Mouse (Mus musculus): ENCODE results near the gene Cyp2d26. TPM values are rescaled to one million over a fixed set of nuclear protein-coding genes. Genes with fewer than 3 reads are reported as not detected.
"Not testable (repeated sequence)": the region's sequence is repeated elsewhere in the genome, so short reads cannot be mapped to it uniquely, and the experiment has no call there.

The Cyp2d26 gene
- polyA plus RNA-seq, 1 experiment from 2014 or later = 24.4 TPM

DNA sequence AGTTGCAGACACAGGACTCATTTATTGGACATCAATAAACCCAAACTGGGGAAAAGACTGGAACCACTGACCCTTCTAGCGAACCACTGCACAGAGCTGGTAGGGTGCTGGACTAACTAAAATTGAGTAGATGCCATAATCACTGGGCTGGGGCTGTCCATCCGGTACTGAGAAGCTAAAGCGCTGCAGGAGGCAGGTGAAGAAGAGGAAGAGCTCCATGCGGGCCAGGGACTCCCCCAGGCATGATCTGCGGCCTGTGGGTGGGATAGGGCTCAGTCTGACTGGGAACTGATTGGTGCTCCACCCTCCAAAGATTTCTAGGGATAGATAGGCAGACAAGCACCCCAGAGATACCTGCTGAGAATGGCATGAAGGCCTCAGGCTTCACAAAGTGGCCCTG, 16.2 kb downstream of the Cyp2d26 start:
- not testable (repeated sequence) for H3K9ac ChIP-seq (ENCODE audit: low read length); H3K4me3 ChIP-seq (replicated peaks; ENCODE audit: low read length); H3K4me2 ChIP-seq (ENCODE audit: low read depth, low read length); H3K9me3 ChIP-seq (replicated peaks; ENCODE audit: control insufficient read depth, low read length); H3K36me3 ChIP-seq (ENCODE audit: control insufficient read depth, insufficient read depth, low read length); ATAC-seq (ENCODE audit: insufficient read depth, low FRiP score); H3K27ac ChIP-seq (ENCODE audit: low read length); H3K27me3 ChIP-seq (ENCODE audit: control insufficient read depth, insufficient read depth, low read length); H3K4me1 ChIP-seq (ENCODE audit: control insufficient read depth, insufficient read depth, low read length)
- 82% methylated on average over 5 of the region's 5 CpGs for WGBS

DNA sequence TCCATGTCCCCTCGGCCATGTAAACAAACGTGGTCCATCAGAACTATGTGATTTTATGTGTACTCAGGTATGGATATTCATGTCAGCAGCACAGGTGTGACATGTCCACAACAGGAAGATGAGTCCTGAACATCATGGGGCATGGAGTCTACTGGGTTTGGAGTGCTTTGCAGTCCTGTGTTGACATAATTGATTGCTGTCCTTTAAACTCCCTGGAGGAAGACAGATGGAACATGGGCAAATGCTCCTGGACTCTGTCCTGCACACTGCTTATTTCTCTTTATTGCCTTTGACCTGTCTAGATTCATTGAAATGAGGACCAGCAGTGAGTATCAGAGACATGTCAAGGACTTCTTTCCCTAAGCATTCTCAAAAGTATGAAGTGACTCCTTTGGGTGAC, 28.2 kb downstream of the Cyp2d26 start:
- no peak overlapping the region for H3K4me3 ChIP-seq (replicated peaks; ENCODE audit: low read length)
- H3K36me3 ChIP-seq (ENCODE audit: control insufficient read depth, insufficient read depth, low read length) = no peaks in the 10 kb centered on the region
- ATAC-seq (ENCODE audit: insufficient read depth, low FRiP score) = no peak
- no peaks in the 10 kb centered on the region for H3K27me3 ChIP-seq (ENCODE audit: control insufficient read depth, insufficient read depth, low read length)
- WGBS = 79% methylated on average over 2 of the region's 2 CpGs
- H3K4me1 ChIP-seq (ENCODE audit: control insufficient read depth, insufficient read depth, low read length) = no peaks in the 10 kb centered on the region
- H3K27ac ChIP-seq (ENCODE audit: low read length) = no peak overlapping the region
- no peaks in the 10 kb centered on the region for H3K9me3 ChIP-seq (replicated peaks; ENCODE audit: control insufficient read depth, low read length)
- H3K4me2 ChIP-seq (ENCODE audit: low read depth, low read length) = no peak overlapping the region
- H3K9ac ChIP-seq (ENCODE audit: low read length) = no peak overlapping the region

DNA sequence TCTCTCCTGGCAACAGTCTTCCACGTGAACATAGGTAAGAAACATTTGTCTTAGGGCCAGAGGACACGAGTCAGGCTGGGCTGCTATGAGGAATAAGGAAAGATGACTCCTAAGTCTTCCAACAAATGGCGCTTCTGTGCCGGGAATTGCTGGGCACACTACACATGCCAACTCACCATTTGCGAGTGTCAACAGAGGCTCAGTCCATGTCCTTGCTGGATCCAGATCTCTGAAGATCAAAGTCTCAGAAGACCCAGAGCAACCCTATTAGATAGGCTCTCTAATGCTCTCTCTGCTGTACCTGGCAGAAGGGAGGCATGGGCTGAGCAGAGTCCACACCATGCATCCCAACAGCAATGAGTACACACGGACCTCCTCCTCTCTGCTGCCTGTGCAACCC, 29.2 kb downstream of the Cyp2d26 start:
- Histone ChIP-seq H3K36me3 (ENCODE audit: control insufficient read depth, insufficient read depth, low read length) (no peaks in the 10 kb centered on the region), H3K9ac (ENCODE audit: low read length) (no peak overlapping the region), H3K4me3 (replicated peaks; ENCODE audit: low read length) (no peak overlapping the region), H3K4me1 (ENCODE audit: control insufficient read depth, insufficient read depth, low read length) (no peaks in the 10 kb centered on the region), H3K9me3 (replicated peaks; ENCODE audit: control insufficient read depth, low read length) (no peaks in the 10 kb centered on the region), H3K27me3 (ENCODE audit: control insufficient read depth, insufficient read depth, low read length) (no peaks in the 10 kb centered on the region), H3K4me2 (ENCODE audit: low read depth, low read length) (no peak overlapping the region), H3K27ac (ENCODE audit: low read length) (no peak overlapping the region)
- 85% methylated on average over 6 of the region's 6 CpGs for WGBS
- ATAC-seq (ENCODE audit: insufficient read depth, low FRiP score) = no peak

DNA sequence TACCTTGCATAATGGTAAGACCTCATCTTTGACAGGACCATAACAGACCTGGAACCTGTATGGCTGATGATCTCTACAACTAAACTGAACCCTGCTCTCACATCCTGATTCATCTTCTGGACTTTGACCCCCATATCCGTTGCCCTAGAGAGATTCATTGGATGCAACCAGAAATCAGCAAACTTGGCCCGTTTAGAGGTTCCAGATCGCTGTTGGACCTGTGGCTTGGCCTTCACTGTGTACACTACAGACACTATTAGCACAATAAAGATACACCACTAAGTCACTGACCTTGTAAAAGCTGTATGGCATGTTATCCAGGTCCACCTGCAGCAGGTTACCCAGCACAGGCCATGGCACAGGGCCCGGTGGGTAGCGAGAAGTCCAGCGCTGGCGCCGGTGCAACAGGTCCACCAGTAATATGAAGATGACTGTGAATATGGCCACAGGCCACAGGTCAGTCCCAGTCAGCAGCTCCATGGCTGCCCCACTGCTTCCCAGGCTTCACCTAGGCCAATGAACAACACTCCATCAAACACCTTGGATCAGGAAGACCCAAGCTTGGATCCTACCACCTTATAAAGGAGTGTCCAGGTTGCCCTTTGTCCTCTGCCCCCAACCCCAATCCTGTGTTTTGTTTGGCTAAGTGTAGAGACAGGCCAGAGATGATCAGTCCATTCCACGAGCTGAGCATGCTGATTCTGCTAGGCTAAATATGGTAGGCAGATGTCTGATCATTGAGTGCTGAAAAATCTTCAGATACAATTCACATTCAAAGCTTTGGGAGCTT, 30.3 kb downstream of the Cyp2d26 start, which contains the start of gene Cyp2d40:
Gene Cyp2d40, minus strand, starts transcription at position 553 of the 790 bp plus-strand sequence.
- no peaks in the 10 kb centered on the region for H3K27me3 ChIP-seq (ENCODE audit: control insufficient read depth, insufficient read depth, low read length)
- no peak within 1 kb of the TSS for H3K4me3 ChIP-seq (replicated peaks; ENCODE audit: low read length)
- H3K36me3 ChIP-seq (ENCODE audit: control insufficient read depth, insufficient read depth, low read length) = no peaks in the 10 kb centered on the region
- H3K4me1 ChIP-seq (ENCODE audit: control insufficient read depth, insufficient read depth, low read length) = no peaks in the 10 kb centered on the region
- H3K27ac ChIP-seq (ENCODE audit: low read length) = no peak within 1 kb of the TSS
- 85% methylated on average over 9 of the region's 9 CpGs for WGBS
- no peaks in the 10 kb centered on the region for H3K9me3 ChIP-seq (replicated peaks; ENCODE audit: control insufficient read depth, low read length)
- ATAC-seq (ENCODE audit: insufficient read depth, low FRiP score) = no peak
- no peak within 1 kb of the TSS for H3K4me2 ChIP-seq (ENCODE audit: low read depth, low read length)
- H3K9ac ChIP-seq (ENCODE audit: low read length) = no peak within 1 kb of the TSS

DNA sequence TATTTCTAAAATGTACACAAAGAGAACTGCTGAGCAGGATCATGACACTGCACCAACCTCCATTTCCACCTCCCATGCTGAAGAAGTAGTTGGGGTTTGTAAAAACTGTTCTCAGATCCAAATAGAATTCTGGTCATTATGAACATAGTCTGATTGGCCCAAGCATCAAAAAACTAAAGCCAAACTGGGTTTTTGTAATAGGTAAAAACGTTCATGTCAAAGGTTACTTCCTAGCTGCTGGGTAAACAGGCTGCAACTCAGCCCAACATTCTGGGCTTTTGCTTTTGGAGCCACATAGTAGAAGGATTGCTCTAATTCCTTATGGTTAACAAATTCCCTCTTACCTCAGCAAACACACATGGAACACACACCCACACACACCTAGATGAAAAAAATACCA, 46.0 kb downstream of the Cyp2d26 start:
- 51% methylated on average over 1 of the region's 1 CpGs for WGBS
- no peak overlapping the region for H3K4me3 ChIP-seq (replicated peaks; ENCODE audit: low read length)
- ATAC-seq (ENCODE audit: insufficient read depth, low FRiP score) = no peak
- no peaks in the 10 kb centered on the region for H3K27me3 ChIP-seq (ENCODE audit: control insufficient read depth, insufficient read depth, low read length)
- H3K27ac ChIP-seq (ENCODE audit: low read length) = no peak overlapping the region
- no peaks in the 10 kb centered on the region for H3K9me3 ChIP-seq (replicated peaks; ENCODE audit: control insufficient read depth, low read length)
- no peak overlapping the region for H3K9ac ChIP-seq (ENCODE audit: low read length)
- H3K4me1 ChIP-seq (ENCODE audit: control insufficient read depth, insufficient read depth, low read length) = no peaks in the 10 kb centered on the region
- no peak overlapping the region for H3K4me2 ChIP-seq (ENCODE audit: low read depth, low read length)
- H3K36me3 ChIP-seq (ENCODE audit: control insufficient read depth, insufficient read depth, low read length) = no peaks in the 10 kb centered on the region

DNA sequence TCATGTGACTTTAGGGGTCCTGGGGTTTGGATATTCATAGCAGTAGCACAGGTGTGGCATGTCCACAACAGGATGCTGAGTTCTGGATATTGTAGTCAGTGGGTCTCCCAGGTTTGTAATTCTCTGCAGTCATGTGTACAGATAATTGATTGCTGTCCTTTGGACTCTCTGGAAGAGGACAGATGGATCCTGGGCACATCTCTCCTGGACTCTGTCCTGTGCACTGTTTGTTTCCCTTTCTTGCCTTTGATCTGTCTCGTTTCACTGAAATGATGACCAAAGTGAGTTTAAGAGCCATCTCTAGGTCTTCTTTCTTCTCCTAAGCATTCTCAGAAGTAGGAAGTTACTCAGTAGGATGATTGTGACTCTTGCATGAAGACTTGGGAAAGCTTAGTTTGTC, 46.6 kb downstream of the Cyp2d26 start:
- no peaks in the 10 kb centered on the region for H3K27me3 ChIP-seq (ENCODE audit: control insufficient read depth, insufficient read depth, low read length)
- H3K4me3 ChIP-seq (replicated peaks; ENCODE audit: low read length) = no peak overlapping the region
- H3K4me1 ChIP-seq (ENCODE audit: control insufficient read depth, insufficient read depth, low read length) = no peaks in the 10 kb centered on the region
- no peaks in the 10 kb centered on the region for H3K9me3 ChIP-seq (replicated peaks; ENCODE audit: control insufficient read depth, low read length)
- H3K4me2 ChIP-seq (ENCODE audit: low read depth, low read length) = no peak overlapping the region
- no peak for ATAC-seq (ENCODE audit: insufficient read depth, low FRiP score)
- no peak overlapping the region for H3K9ac ChIP-seq (ENCODE audit: low read length)
- H3K36me3 ChIP-seq (ENCODE audit: control insufficient read depth, insufficient read depth, low read length) = no peaks in the 10 kb centered on the region
- no peak overlapping the region for H3K27ac ChIP-seq (ENCODE audit: low read length)
- WGBS = 48% methylated on average over 1 of the region's 1 CpGs

Small RNA genes within 50 kb of the gene (microRNA-seq; reads per million reads assigned to microRNA genes)
- not detected for gene Gm27618

Other genes starting within 250 kb of the Cyp2d26 start
- not detected in 2 replicates for gene Cyp2d12, start 239.2 kb downstream of the Cyp2d26 start, polyA plus RNA-seq (2015; fragmentation: Nextera tagmentation; extraction: Ambion mirVana)
- not detected in 2 replicates for gene Cyp2d34, start 173.3 kb downstream of the Cyp2d26 start, polyA plus RNA-seq (2015; fragmentation: Nextera tagmentation; extraction: Ambion mirVana)
- gene Cyp2d40, start 30.1 kb downstream of the Cyp2d26 start, polyA plus RNA-seq (2015; fragmentation: Nextera tagmentation; extraction: Ambion mirVana) = not detected in 2 replicates
- 7.1 and 8.0 TPM in 2 replicates for gene Tcf20, start 193.6 kb upstream of the Cyp2d26 start, polyA plus RNA-seq (2015; fragmentation: Nextera tagmentation; extraction: Ambion mirVana)
- 5.6 and 7.4 TPM in 2 replicates for gene Nfam1, start 239.0 kb upstream of the Cyp2d26 start, polyA plus RNA-seq (2015; fragmentation: Nextera tagmentation; extraction: Ambion mirVana)

All from stomach, embryonic 16.5 days (tissue).